Mouse (Mus musculus): ENCODE measurements around the gene Ncapg2. TPM values are rescaled to one million over a fixed set of nuclear protein-coding genes. Genes with fewer than 3 reads are reported as not detected.
A peak's percentile ranks its signal among the peaks of the same experiment; 100 is the strongest.

The Ncapg2 gene
- polyA plus RNA-seq (2014; fragmentation: Nextera tagmentation; extraction: Ambion mirVana): 6.2 and 12.7 TPM in 2 replicates

DNA sequence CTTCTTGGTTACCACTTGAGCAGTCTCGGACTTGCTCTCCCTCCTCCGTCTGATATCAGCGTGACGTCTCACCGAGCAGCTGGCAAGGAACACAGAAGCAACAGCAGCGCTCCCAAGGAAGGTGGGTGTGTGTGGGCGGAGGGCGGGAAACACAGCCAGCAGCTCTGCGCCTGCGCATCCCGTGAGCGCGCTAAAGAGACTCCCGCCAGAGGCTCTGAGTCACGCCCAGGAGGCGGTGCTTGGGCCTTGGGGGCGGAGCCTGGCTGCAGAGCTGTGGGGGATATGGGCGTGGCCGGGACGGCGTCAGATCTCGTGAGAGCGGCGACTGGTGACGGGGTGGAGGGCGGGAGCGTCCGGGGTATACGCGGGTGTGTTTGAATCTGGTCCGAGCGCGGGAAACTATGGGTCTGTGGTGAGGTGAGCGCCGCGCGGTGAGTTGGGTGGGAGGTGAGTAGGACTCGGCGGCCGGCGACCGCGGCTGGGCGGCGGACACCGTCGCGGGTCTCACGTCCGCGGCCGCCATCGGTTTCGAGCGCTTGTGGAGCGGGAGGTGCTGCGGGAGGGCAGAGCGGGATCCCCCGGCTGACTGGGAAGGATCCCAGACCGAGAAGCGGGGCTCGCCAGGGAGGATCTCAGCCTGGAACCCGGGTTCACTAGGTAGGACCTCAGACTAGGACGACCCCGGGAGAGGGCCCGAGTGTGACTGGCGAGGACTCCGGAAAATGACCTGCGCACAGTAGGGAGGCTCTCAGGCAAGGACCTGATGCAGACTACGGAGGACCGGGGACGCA is at the start of gene Ncapg2:
Gene Ncapg2, plus strand, starts transcription at position 358 of the 791 bp plus-strand sequence.
- no peaks in the 10 kb centered on the region for H3K36me3 ChIP-seq (ENCODE audit: control insufficient read depth, insufficient read depth, low read length)
- peak within 1 kb of the TSS; percentile 71 for H3K4me3 ChIP-seq (replicated peaks; ENCODE audit: low read depth, low read length)
- H3K27ac ChIP-seq (replicated peaks; ENCODE audit: low read depth, low read length): peak within 1 kb of the TSS; percentile 20; the same call in 1 of the 2 replicates
- H3K9me3 ChIP-seq (ENCODE audit: control insufficient read depth, low read length): peaks cover 20% of the 10 kb centered on the region
- peak within 1 kb of the TSS; percentile 61 for H3K9ac ChIP-seq (replicated peaks; ENCODE audit: low read length)
- ATAC-seq (ENCODE audit: low FRiP score, low TSS enrichment): peak; percentile 98
- WGBS: under 1% methylated on average over 72 of the region's 72 CpGs
- peak within 1 kb of the TSS; percentile 93 for H3K4me2 ChIP-seq (ENCODE audit: low read length)
- peaks cover 6% of the 10 kb centered on the region for H3K4me1 ChIP-seq (ENCODE audit: control insufficient read depth, insufficient read depth, low read length)
- peak; percentile 100 for DNase-seq
- H3K27me3 ChIP-seq (ENCODE audit: control insufficient read depth, insufficient read depth, low read length): no peaks in the 10 kb centered on the region

DNA sequence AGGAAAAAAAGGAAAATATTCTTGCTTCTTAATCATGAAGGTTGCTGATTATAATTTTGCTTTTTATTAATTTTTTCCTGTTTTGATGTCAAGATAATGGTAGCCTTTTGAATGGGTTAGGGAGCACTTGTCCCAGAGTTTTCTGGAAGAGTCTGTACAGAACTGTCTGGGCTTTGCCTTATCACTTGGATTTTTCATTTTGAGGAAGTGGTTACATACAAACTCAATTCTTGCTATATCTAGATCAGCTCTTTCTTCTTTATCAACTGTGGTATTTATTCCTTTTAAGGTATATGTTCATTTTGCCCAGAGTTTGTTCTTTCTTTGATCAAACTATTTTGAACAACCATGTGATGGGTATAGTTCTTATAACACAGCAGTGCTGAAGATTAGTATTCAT is 43.1 kb upstream of the Ncapg2 start:
- Histone ChIP-seq H3K4me2 (ENCODE audit: low read length) (no peak overlapping the region), H3K36me3 (ENCODE audit: control insufficient read depth, insufficient read depth, low read length) (peaks cover 35% of the 10 kb centered on the region), H3K9ac (replicated peaks; ENCODE audit: low read length) (no peak overlapping the region), H3K9me3 (ENCODE audit: control insufficient read depth, low read length) (no peaks in the 10 kb centered on the region), H3K4me3 (replicated peaks; ENCODE audit: low read depth, low read length) (no peak overlapping the region), H3K27me3 (ENCODE audit: control insufficient read depth, insufficient read depth, low read length) (no peaks in the 10 kb centered on the region), H3K27ac (replicated peaks; ENCODE audit: low read depth, low read length) (no peak overlapping the region), H3K4me1 (ENCODE audit: control insufficient read depth, insufficient read depth, low read length) (no peaks in the 10 kb centered on the region)
- no peak for ATAC-seq (ENCODE audit: low FRiP score, low TSS enrichment)
- no peak for DNase-seq

DNA sequence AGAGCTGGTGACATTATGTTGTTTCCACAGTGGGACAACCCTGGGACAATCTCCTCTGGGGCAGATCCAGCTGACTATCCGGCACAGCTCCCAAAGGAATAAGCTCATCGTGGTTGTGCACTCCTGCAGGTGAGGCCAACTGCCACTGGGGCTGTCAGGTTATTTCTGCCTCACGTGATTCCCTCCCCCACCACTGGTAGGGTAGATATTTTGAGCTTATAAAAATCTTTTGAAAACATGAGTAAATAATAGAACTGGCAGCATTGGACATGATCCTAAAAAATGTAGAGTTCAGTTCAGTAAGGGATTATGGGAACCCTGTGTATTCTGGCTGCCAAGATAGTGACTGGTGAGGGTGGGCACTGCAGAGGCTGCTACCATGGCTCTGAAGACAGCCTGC is 38.3 kb upstream of the Ncapg2 start:
- Histone ChIP-seq H3K27ac (replicated peaks; ENCODE audit: low read depth, low read length) (no peak overlapping the region), H3K4me1 (ENCODE audit: control insufficient read depth, insufficient read depth, low read length) (no peaks in the 10 kb centered on the region), H3K4me2 (ENCODE audit: low read length) (no peak overlapping the region), H3K27me3 (ENCODE audit: control insufficient read depth, insufficient read depth, low read length) (no peaks in the 10 kb centered on the region), H3K9ac (replicated peaks; ENCODE audit: low read length) (no peak overlapping the region), H3K9me3 (ENCODE audit: control insufficient read depth, low read length) (no peaks in the 10 kb centered on the region), H3K4me3 (replicated peaks; ENCODE audit: low read depth, low read length) (no peak overlapping the region), H3K36me3 (ENCODE audit: control insufficient read depth, insufficient read depth, low read length) (peaks cover 58% of the 10 kb centered on the region)
- ATAC-seq (ENCODE audit: low FRiP score, low TSS enrichment): no peak
- WGBS: 88% methylated on average over 3 of the region's 3 CpGs
- no peak for DNase-seq

DNA sequence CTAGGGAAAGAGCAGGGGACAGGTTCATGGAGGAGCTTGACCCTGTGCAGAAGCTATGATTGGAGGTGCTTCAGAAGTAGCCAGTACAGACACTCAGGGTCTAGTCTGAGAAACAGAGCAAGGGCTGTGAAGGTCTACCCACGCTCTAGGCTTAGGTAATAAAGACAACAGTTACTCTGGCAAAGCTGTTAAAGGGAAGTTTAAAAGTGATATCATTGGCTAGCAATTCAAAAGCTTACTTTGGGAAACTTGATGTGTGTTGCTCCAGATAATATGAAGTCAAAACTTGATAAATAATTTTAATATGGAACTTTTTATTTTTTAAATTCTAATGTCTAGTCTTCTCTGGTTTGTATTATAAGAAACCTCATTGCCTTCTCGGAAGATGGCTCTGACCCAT is 37.9 kb upstream of the Ncapg2 start:
- 98% methylated on average over 2 of the region's 2 CpGs for WGBS
- Histone ChIP-seq H3K4me2 (ENCODE audit: low read length) (no peak overlapping the region), H3K4me1 (ENCODE audit: control insufficient read depth, insufficient read depth, low read length) (no peaks in the 10 kb centered on the region), H3K9me3 (ENCODE audit: control insufficient read depth, low read length) (no peaks in the 10 kb centered on the region), H3K36me3 (ENCODE audit: control insufficient read depth, insufficient read depth, low read length) (peaks cover 58% of the 10 kb centered on the region), H3K27me3 (ENCODE audit: control insufficient read depth, insufficient read depth, low read length) (no peaks in the 10 kb centered on the region), H3K27ac (replicated peaks; ENCODE audit: low read depth, low read length) (no peak overlapping the region), H3K4me3 (replicated peaks; ENCODE audit: low read depth, low read length) (no peak overlapping the region), H3K9ac (replicated peaks; ENCODE audit: low read length) (no peak overlapping the region)
- ATAC-seq (ENCODE audit: low FRiP score, low TSS enrichment): no peak
- DNase-seq: no peak

DNA sequence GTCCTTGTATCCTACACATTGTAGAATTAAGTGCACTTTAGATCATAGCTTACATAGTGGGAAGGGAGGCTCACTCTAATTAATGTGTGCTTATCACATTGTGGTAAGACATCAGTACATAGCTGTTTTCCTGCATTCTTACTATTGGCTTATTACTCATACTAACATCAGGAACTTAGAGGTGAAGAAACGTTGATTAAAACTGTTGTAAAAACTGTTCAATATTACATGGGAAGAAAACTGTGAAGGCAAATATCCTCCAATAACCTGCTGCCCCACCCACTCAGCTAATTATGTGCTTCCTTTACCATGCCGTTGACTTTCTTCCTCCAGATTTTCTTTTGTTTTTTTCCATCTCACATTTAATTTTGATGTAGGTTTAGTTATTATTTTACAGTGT is 36.3 kb upstream of the Ncapg2 start:
- no peaks in the 10 kb centered on the region for H3K27me3 ChIP-seq (ENCODE audit: control insufficient read depth, insufficient read depth, low read length)
- peaks cover 53% of the 10 kb centered on the region for H3K36me3 ChIP-seq (ENCODE audit: control insufficient read depth, insufficient read depth, low read length)
- no peak overlapping the region for H3K27ac ChIP-seq (replicated peaks; ENCODE audit: low read depth, low read length)
- no peak overlapping the region for H3K4me3 ChIP-seq (replicated peaks; ENCODE audit: low read depth, low read length)
- no peaks in the 10 kb centered on the region for H3K4me1 ChIP-seq (ENCODE audit: control insufficient read depth, insufficient read depth, low read length)
- WGBS: 95% methylated on average over 2 of the region's 2 CpGs
- H3K9ac ChIP-seq (replicated peaks; ENCODE audit: low read length): no peak overlapping the region
- no peak overlapping the region for H3K4me2 ChIP-seq (ENCODE audit: low read length)
- no peaks in the 10 kb centered on the region for H3K9me3 ChIP-seq (ENCODE audit: control insufficient read depth, low read length)
- ATAC-seq (ENCODE audit: low FRiP score, low TSS enrichment): no peak
- no peak for DNase-seq

DNA sequence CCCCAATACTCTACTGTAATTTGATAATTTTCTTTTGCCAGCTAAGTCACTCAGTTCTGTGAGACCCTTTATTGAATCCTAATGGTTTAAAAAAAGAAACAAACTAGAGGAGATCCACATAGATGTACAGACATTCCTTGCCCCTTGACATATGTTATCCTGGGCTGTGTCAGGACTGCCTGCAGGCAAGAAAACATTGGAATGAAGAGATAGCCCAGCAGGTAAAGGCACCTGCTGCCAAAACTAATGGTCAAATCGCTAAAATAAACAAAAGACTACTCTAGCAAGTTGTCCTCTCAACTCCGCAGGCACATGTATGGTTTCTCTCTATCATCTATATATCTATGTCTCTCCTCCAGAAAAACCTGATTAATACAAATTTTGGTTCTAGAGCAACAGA is 22.1 kb upstream of the Ncapg2 start:
- no peak for DNase-seq
- Histone ChIP-seq H3K4me2 (ENCODE audit: low read length) (no peak overlapping the region), H3K9ac (replicated peaks; ENCODE audit: low read length) (no peak overlapping the region)

DNA sequence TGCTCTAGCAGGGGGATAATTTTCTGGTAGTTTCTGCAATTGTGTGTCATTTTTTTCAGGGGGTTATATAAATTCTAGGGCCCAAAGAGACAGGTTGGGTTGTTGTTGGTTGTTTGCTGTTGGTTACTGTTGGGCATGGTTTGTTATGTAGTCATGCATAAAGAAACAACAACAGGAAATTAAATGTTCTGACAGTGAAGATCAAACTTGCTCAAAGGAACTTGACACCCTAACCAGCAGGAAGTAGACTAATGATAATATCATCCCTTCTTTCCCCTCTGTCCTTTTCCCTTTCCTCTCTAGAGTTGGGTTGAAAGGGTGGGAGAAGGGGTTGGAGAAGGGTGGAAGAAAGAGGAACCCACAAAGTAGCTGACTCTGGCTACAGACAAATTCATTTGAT is 21.2 kb upstream of the Ncapg2 start:
- Histone ChIP-seq H3K4me3 (replicated peaks; ENCODE audit: low read depth, low read length) (no peak overlapping the region), H3K27ac (replicated peaks; ENCODE audit: low read depth, low read length) (no peak overlapping the region), H3K36me3 (ENCODE audit: control insufficient read depth, insufficient read depth, low read length) (peaks cover 6% of the 10 kb centered on the region; the same call in 1 of the 2 replicates), H3K4me1 (ENCODE audit: control insufficient read depth, insufficient read depth, low read length) (no peaks in the 10 kb centered on the region), H3K9ac (replicated peaks; ENCODE audit: low read length) (no peak overlapping the region), H3K9me3 (ENCODE audit: control insufficient read depth, low read length) (no peaks in the 10 kb centered on the region), H3K27me3 (ENCODE audit: control insufficient read depth, insufficient read depth, low read length) (no peaks in the 10 kb centered on the region), H3K4me2 (ENCODE audit: low read length) (no peak overlapping the region)
- DNase-seq: no peak
- no peak for ATAC-seq (ENCODE audit: low FRiP score, low TSS enrichment)

More for the DNA sequence above, 22.1 kb upstream of the Ncapg2 start:
- Histone ChIP-seq H3K9me3 (ENCODE audit: control insufficient read depth, low read length) (no peaks in the 10 kb centered on the region), H3K4me1 (ENCODE audit: control insufficient read depth, insufficient read depth, low read length) (no peaks in the 10 kb centered on the region), H3K4me3 (replicated peaks; ENCODE audit: low read depth, low read length) (no peak overlapping the region), H3K27ac (replicated peaks; ENCODE audit: low read depth, low read length) (no peak overlapping the region), H3K27me3 (ENCODE audit: control insufficient read depth, insufficient read depth, low read length) (no peaks in the 10 kb centered on the region), H3K36me3 (ENCODE audit: control insufficient read depth, insufficient read depth, low read length) (peaks cover 6% of the 10 kb centered on the region; the same call in 1 of the 2 replicates)
- 88% methylated on average over 2 of the region's 2 CpGs for WGBS
- no peak for ATAC-seq (ENCODE audit: low FRiP score, low TSS enrichment)

DNA sequence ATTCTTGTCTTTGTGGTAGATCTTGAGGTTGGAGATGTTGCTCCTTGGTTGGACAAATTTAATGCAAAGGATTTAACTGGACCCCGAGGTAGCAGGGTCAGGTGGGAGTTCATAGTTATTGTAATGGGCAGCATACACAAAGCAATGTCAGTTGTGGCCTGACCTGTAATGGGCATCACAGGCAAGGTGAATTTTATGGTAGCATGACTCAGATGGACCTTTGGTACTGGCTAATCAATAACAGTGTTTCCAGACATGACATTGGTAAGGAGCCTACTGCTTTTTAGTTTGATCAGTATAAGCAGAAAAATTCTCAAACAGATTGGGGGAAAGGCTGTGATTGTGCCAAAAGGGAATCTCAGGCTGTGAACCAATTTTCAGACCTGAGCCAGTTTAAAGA is 18.4 kb upstream of the Ncapg2 start:
- Histone ChIP-seq H3K9ac (replicated peaks; ENCODE audit: low read length) (no peak overlapping the region), H3K4me2 (ENCODE audit: low read length) (no peak overlapping the region), H3K27ac (replicated peaks; ENCODE audit: low read depth, low read length) (no peak overlapping the region), H3K4me1 (ENCODE audit: control insufficient read depth, insufficient read depth, low read length) (no peaks in the 10 kb centered on the region), H3K4me3 (replicated peaks; ENCODE audit: low read depth, low read length) (no peak overlapping the region), H3K27me3 (ENCODE audit: control insufficient read depth, insufficient read depth, low read length) (no peaks in the 10 kb centered on the region), H3K36me3 (ENCODE audit: control insufficient read depth, insufficient read depth, low read length) (no peaks in the 10 kb centered on the region), H3K9me3 (ENCODE audit: control insufficient read depth, low read length) (no peaks in the 10 kb centered on the region)
- WGBS: 77% methylated on average over 1 of the region's 1 CpGs
- ATAC-seq (ENCODE audit: low FRiP score, low TSS enrichment) (no peak), DNase-seq (no peak)

DNA sequence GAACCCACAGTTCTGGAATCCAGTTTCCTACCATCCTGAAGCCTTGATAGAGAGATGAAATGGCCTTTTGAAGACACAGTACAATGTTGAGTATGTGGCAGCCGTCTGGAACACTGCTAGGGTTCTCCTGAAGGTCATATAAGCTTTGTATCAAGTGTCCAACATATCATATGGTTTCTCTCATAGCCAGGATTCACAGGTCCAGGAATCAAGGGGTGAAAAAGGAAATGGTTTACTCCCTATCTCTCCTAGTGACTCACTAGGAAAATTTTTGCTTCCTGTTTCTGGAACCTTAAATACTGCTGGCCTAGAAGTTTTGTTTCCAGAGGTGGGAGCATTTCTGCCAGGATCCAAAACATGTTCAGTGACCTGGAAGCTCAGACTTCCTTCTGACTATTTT is 15.3 kb upstream of the Ncapg2 start:
- H3K36me3 ChIP-seq (ENCODE audit: control insufficient read depth, insufficient read depth, low read length): no peaks in the 10 kb centered on the region
- H3K9me3 ChIP-seq (ENCODE audit: control insufficient read depth, low read length): no peaks in the 10 kb centered on the region
- ATAC-seq (ENCODE audit: low FRiP score, low TSS enrichment) (no peak), DNase-seq (no peak)
- no peak overlapping the region for H3K9ac ChIP-seq (replicated peaks; ENCODE audit: low read length)
- no peaks in the 10 kb centered on the region for H3K4me1 ChIP-seq (ENCODE audit: control insufficient read depth, insufficient read depth, low read length)
- H3K27ac ChIP-seq (replicated peaks; ENCODE audit: low read depth, low read length): no peak overlapping the region
- H3K4me3 ChIP-seq (replicated peaks; ENCODE audit: low read depth, low read length): no peak overlapping the region
- 45% methylated on average over 1 of the region's 1 CpGs for WGBS
- H3K4me2 ChIP-seq (ENCODE audit: low read length): no peak overlapping the region
- no peaks in the 10 kb centered on the region for H3K27me3 ChIP-seq (ENCODE audit: control insufficient read depth, insufficient read depth, low read length)

Measured in midbrain, embryonic 14.5 days (tissue).